Mouse (Mus musculus): Measurements from ENCODE around the gene Aspdh. TPM values are rescaled to one million over a fixed set of nuclear protein-coding genes. Genes with fewer than 3 reads are reported as not detected.

Aspdh gene
- polyA plus RNA-seq, 1 experiment: not detected

DNA sequence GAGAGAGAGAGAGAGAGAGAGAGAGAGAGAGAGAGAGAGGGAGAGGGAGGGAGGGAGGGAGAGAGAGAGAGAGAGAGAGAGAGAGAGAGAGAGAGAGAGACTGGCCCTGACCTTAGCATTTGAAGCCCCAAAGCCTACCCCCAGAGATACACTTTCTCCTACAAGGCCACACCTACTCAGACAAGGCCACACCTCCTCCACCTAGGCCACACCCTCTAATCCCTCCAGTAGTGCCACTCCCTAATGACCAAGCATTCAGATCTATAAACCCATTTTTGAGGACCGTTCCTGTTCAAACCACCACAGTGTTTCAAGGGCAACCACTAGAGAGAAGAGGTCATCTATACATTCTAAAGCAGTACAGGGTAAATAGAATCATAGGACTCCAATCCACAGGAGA is 8.9 kb upstream of the Aspdh start:
- Histone ChIP-seq H3K27ac (ENCODE audit: insufficient read depth, low read length) (no peak overlapping the region), H3K4me3 (ENCODE audit: low read depth, low read length) (no peak overlapping the region), H3K9me3 (replicated peaks; ENCODE audit: control insufficient read depth, insufficient read depth, low read length, poor library complexity, severe bottlenecking) (no peaks in the 10 kb centered on the region), H3K27me3 (ENCODE audit: control insufficient read depth, insufficient read depth, low read length, poor library complexity, severe bottlenecking) (no peaks in the 10 kb centered on the region), H3K4me1 (ENCODE audit: control insufficient read depth, insufficient read depth, low read length) (no peaks in the 10 kb centered on the region), H3K36me3 (ENCODE audit: control insufficient read depth, insufficient read depth, low read length, poor library complexity, severe bottlenecking) (no peaks in the 10 kb centered on the region), H3K9ac (ENCODE audit: low read depth, poor library complexity, severe bottlenecking) (no peak overlapping the region)
- TF ChIP-seq POLR2A (IDR thresholded peaks at IDR 0.05; ENCODE audit: insufficient read depth, low read length): no peak
- TF ChIP-seq CTCF (IDR thresholded peaks at IDR 0.05; ENCODE audit: low read depth, low read length): no peak
- TF ChIP-seq EP300 (IDR thresholded peaks at IDR 0.05; ENCODE audit: insufficient read depth, low read depth, low read length): no peak

DNA sequence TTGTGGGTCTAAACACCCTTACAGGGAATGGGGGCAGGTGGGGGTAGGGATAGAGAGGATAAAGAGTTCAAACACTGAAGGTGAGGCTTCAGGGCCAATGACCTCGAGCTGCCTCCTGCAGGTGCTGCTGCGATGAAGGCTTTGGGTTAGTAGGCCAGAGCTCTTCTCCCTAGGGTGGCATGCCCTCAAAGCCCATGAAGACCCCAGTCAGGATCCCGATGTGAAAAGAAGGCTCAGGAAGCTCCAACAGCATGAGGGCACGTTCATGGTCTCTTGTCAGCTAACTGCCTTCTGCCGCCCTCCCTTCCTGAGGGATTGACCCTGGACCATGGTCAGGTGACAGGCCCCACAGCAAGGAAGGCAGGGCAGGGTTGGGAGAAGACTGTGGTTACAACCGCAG is 5.1 kb upstream of the Aspdh start:
- no peak overlapping the region for H3K9ac ChIP-seq (ENCODE audit: low read depth, poor library complexity, severe bottlenecking)
- H3K27ac ChIP-seq (ENCODE audit: insufficient read depth, low read length): no peak overlapping the region
- H3K9me3 ChIP-seq (replicated peaks; ENCODE audit: control insufficient read depth, insufficient read depth, low read length, poor library complexity, severe bottlenecking): no peaks in the 10 kb centered on the region
- no peaks in the 10 kb centered on the region for H3K36me3 ChIP-seq (ENCODE audit: control insufficient read depth, insufficient read depth, low read length, poor library complexity, severe bottlenecking)
- no peak overlapping the region for H3K4me3 ChIP-seq (ENCODE audit: low read depth, low read length)
- H3K4me1 ChIP-seq (ENCODE audit: control insufficient read depth, insufficient read depth, low read length): peaks cover 2% of the 10 kb centered on the region
- no peak for TF ChIP-seq POLR2A (IDR thresholded peaks at IDR 0.05; ENCODE audit: insufficient read depth, low read length)
- no peak for TF ChIP-seq CTCF (IDR thresholded peaks at IDR 0.05; ENCODE audit: low read depth, low read length)
- no peak for TF ChIP-seq EP300 (IDR thresholded peaks at IDR 0.05; ENCODE audit: insufficient read depth, low read depth, low read length)
- no peaks in the 10 kb centered on the region for H3K27me3 ChIP-seq (ENCODE audit: control insufficient read depth, insufficient read depth, low read length, poor library complexity, severe bottlenecking)

DNA sequence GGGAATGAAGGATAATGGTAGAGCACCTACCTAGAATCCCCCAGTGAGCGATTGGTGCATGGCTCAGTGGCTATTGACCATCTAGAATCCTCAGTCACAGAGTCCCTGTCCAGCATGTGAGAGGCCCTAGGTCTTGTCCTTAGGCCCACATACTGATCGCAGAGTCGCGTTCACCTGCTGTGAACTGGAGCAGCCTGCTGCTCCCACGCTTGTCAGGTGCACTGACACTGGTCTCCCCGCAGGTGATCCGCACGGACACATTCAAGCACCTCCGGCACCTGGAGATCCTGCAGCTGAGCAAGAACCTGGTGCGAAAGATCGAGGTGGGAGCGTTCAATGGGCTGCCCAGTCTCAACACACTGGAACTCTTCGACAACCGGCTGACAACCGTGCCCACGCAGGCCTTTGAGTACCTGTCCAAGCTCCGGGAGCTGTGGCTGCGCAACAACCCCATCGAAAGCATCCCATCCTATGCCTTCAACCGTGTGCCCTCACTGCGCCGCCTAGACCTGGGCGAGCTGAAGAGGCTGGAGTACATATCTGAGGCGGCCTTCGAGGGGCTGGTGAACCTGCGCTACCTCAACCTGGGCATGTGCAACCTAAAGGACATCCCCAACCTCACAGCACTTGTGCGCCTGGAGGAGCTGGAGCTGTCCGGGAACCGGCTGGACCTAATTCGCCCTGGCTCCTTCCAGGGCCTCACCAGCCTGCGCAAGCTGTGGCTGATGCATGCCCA is 4.3 kb upstream of the Aspdh start:
- H3K4me3 ChIP-seq (ENCODE audit: low read depth, low read length): peak overlapping the region; percentile 19; the same call in 1 of the 2 replicates
- H3K36me3 ChIP-seq (ENCODE audit: control insufficient read depth, insufficient read depth, low read length, poor library complexity, severe bottlenecking): no peaks in the 10 kb centered on the region
- H3K4me1 ChIP-seq (ENCODE audit: control insufficient read depth, insufficient read depth, low read length): peaks cover 2% of the 10 kb centered on the region
- no peak for TF ChIP-seq CTCF (IDR thresholded peaks at IDR 0.05; ENCODE audit: low read depth, low read length)
- no peak for TF ChIP-seq POLR2A (IDR thresholded peaks at IDR 0.05; ENCODE audit: insufficient read depth, low read length)
- TF ChIP-seq EP300 (IDR thresholded peaks at IDR 0.05; ENCODE audit: insufficient read depth, low read depth, low read length): no peak
- H3K27me3 ChIP-seq (ENCODE audit: control insufficient read depth, insufficient read depth, low read length, poor library complexity, severe bottlenecking): no peaks in the 10 kb centered on the region
- no peak overlapping the region for H3K9ac ChIP-seq (ENCODE audit: low read depth, poor library complexity, severe bottlenecking)
- H3K9me3 ChIP-seq (replicated peaks; ENCODE audit: control insufficient read depth, insufficient read depth, low read length, poor library complexity, severe bottlenecking): no peaks in the 10 kb centered on the region
- no peak overlapping the region for H3K27ac ChIP-seq (ENCODE audit: insufficient read depth, low read length)

DNA sequence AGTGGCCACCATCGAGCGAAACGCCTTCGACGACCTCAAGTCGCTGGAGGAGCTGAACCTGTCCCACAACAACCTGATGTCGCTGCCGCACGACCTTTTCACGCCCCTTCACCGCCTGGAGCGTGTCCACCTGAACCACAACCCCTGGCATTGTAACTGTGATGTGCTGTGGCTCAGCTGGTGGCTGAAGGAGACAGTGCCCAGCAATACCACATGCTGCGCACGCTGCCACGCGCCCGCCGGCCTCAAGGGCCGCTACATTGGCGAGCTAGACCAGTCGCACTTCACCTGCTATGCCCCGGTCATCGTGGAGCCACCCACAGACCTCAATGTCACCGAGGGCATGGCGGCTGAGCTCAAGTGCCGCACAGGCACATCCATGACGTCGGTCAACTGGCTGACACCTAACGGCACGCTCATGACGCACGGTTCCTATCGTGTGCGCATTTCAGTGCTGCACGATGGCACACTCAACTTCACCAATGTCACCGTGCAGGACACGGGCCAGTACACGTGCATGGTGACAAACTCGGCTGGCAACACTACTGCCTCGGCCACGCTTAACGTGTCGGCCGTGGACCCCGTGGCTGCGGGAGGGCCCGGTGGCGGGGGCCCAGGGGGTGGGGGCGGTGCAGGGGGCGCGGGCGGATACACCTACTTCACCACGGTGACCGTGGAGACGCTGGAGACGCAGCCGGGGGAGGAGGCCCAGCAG is 3.5 kb upstream of the Aspdh start:
- Histone ChIP-seq H3K36me3 (ENCODE audit: control insufficient read depth, insufficient read depth, low read length, poor library complexity, severe bottlenecking) (no peaks in the 10 kb centered on the region), H3K27me3 (ENCODE audit: control insufficient read depth, insufficient read depth, low read length, poor library complexity, severe bottlenecking) (no peaks in the 10 kb centered on the region)

DNA sequence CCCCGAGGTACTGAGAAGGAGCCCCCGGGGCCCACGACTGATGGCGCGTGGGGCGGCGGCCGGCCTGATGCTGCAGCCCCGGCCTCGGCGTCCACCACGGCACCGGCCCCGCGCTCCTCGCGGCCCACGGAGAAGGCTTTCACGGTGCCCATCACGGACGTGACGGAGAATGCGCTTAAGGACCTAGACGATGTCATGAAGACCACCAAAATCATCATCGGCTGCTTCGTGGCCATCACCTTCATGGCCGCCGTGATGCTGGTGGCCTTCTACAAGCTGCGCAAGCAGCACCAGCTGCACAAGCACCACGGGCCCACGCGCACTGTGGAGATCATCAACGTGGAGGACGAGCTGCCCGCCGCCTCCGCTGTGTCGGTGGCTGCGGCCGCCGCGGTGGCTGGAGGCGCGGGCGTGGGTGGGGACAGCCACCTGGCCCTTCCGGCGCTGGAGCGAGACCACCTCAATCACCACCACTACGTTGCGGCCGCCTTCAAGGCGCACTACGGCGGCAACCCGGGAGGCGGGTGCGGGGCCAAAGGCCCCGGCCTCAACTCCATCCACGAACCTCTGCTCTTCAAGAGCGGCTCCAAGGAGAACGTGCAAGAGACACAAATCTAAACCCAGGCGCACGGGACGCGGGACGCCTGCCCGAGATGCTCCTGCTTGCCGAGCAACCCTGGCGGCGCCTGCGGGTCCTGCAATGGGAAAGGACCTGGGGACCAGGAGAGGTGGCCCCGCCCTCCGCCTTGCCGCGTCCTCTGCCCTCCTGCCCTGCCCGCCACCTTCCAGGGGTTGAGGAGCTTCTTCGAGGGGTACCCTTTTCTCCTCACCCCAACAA is 2.8 kb upstream of the Aspdh start:
- no peaks in the 10 kb centered on the region for H3K9me3 ChIP-seq (replicated peaks; ENCODE audit: control insufficient read depth, insufficient read depth, low read length, poor library complexity, severe bottlenecking)
- H3K4me1 ChIP-seq (ENCODE audit: control insufficient read depth, insufficient read depth, low read length): peaks cover 2% of the 10 kb centered on the region
- H3K4me3 ChIP-seq (ENCODE audit: low read depth, low read length): peak overlapping the region; percentile 55
- peak overlapping the region; percentile 13; the same call in 1 of the 2 replicates for H3K9ac ChIP-seq (ENCODE audit: low read depth, poor library complexity, severe bottlenecking)
- no peak overlapping the region for H3K27ac ChIP-seq (ENCODE audit: insufficient read depth, low read length)
- TF ChIP-seq CTCF (IDR thresholded peaks at IDR 0.05; ENCODE audit: low read depth, low read length) (peak; percentile 18), POLR2A (IDR thresholded peaks at IDR 0.05; ENCODE audit: insufficient read depth, low read length) (no peak)
- H3K36me3 ChIP-seq (ENCODE audit: control insufficient read depth, insufficient read depth, low read length, poor library complexity, severe bottlenecking): no peaks in the 10 kb centered on the region
- no peaks in the 10 kb centered on the region for H3K27me3 ChIP-seq (ENCODE audit: control insufficient read depth, insufficient read depth, low read length, poor library complexity, severe bottlenecking)

More for the DNA sequence above, 3.5 kb upstream of the Aspdh start:
- Histone ChIP-seq H3K9me3 (replicated peaks; ENCODE audit: control insufficient read depth, insufficient read depth, low read length, poor library complexity, severe bottlenecking) (no peaks in the 10 kb centered on the region), H3K27ac (ENCODE audit: insufficient read depth, low read length) (no peak overlapping the region), H3K4me3 (ENCODE audit: low read depth, low read length) (peak overlapping the region; percentile 19), H3K9ac (ENCODE audit: low read depth, poor library complexity, severe bottlenecking) (no peak overlapping the region), H3K4me1 (ENCODE audit: control insufficient read depth, insufficient read depth, low read length) (peaks cover 2% of the 10 kb centered on the region)
- no peak for TF ChIP-seq EP300 (IDR thresholded peaks at IDR 0.05; ENCODE audit: insufficient read depth, low read depth, low read length)
- TF ChIP-seq POLR2A (IDR thresholded peaks at IDR 0.05; ENCODE audit: insufficient read depth, low read length): no peak
- no peak for TF ChIP-seq CTCF (IDR thresholded peaks at IDR 0.05; ENCODE audit: low read depth, low read length)

Data from ES-Bruce4 (cell line).